Mouse (Mus musculus) liver, embryonic 14.5 days (tissue): ENCODE data around the gene Capn9. TPM values are rescaled to one million over a fixed set of nuclear protein-coding genes. Genes with fewer than 3 reads are reported as not detected.
A peak's percentile ranks its signal among the peaks of the same experiment; 100 is the strongest.

Source experiments
- ATAC-seq: fragments of 200-750 bp; cut with Nextera tagmentation; 2 replicates; pipeline ENCODE4 v1.8.0; 2017; ENCODE audit warnings: moderate number of reproducible peaks, mild to moderate bottlenecking, moderate library complexity; ENCODE audit not compliant: insufficient read depth
- DNase-seq, 3 experiments: peaks; one replicate each; pipeline ENCODE4 v3.0.0-alpha.2; 2012 to 2013; ENCODE audit warnings: low read depth in 3 of 3, low spot score in 3 of 3
- H3K27ac ChIP-seq: fragments of 300-500 bp; sonication (generic); 2 replicates; pipeline ENCODE4 v1.5.1; 2014; ENCODE audit warnings: moderate library complexity, mild to moderate bottlenecking, control low read depth, inconsistent platforms
- H3K27me3 ChIP-seq: fragments of 300-500 bp; sonication (generic); 2 replicates; pipeline ENCODE4 v1.6.1; 2014; ENCODE audit warnings: mild to moderate bottlenecking, low read length, moderate library complexity; ENCODE audit not compliant: control insufficient read depth, insufficient read depth
- H3K36me3 ChIP-seq: fragments of 300-500 bp; sonication (generic); replicated peaks from 2 replicates; pipeline ENCODE4 v1.6.1; 2014; ENCODE audit warnings: low read depth; ENCODE audit not compliant: control insufficient read depth, insufficient read depth
- H3K4me1 ChIP-seq, 2 experiments: fragments of 200-500 bp in 1 of 2; fragments of 300-500 bp in 1 of 2; sonication (generic) in 1 of 2; replicated peaks; 2 replicates each; pipeline ENCODE4 v1.6.1; 2012 to 2014; ENCODE audit warnings: antibody characterized with exemption in 1 of 2, inconsistent platforms in 1 of 2, low read length in 1 of 2; ENCODE audit not compliant: control insufficient read depth in 2 of 2, insufficient read depth in 2 of 2
- H3K4me2 ChIP-seq: fragments of 300-500 bp; sonication (generic); 2 replicates; pipeline ENCODE4 v1.6.1; 2014; ENCODE audit warnings: low read depth, mild to moderate bottlenecking, control low read depth, moderate library complexity
- H3K4me3 ChIP-seq, 2 experiments: fragments of 200-500 bp in 1 of 2; fragments of 300-500 bp in 1 of 2; sonication (generic) in 1 of 2; 2 replicates each; pipeline ENCODE4 v1.5.1; 2012 to 2014; ENCODE audit warnings: low read depth in 2 of 2, low read length in 2 of 2, mild to moderate bottlenecking in 2 of 2, control low read depth in 1 of 2, inconsistent platforms in 1 of 2, moderate library complexity in 1 of 2; ENCODE audit not compliant: insufficient read depth in 1 of 2
- H3K9ac ChIP-seq: fragments of 300-500 bp; sonication (generic); replicated peaks from 2 replicates; pipeline ENCODE4 v1.6.1; 2014; ENCODE audit warnings: mild to moderate bottlenecking, control low read depth, moderate library complexity
- H3K9me3 ChIP-seq: fragments of 300-500 bp; sonication (generic); 2 replicates; pipeline ENCODE4 v1.6.1; 2016; ENCODE audit warnings: low read length, mixed read lengths; ENCODE audit not compliant: control insufficient read depth
- CTCF ChIP-seq: IDR thresholded peaks from 2 replicates; pipeline ENCODE4 v1.5.1; 2016; ENCODE audit warnings: antibody characterized with exemption, low read depth, control low read depth
- EP300 ChIP-seq: IDR thresholded peaks from 2 replicates; pipeline ENCODE4 v1.6.1; 2016; ENCODE audit warnings: antibody characterized with exemption, low read depth
- WGBS: fragments of 180-500 bp; shearing (Covaris S2); extraction: QIAGEN DNeasy Blood & Tissue Kit; methylation state at CpG from one replicate; pipeline ENCODE4 v1.1.7; 2014; ENCODE audit not compliant: insufficient replicate concordance; 5-methylcytosine and 5-hydroxymethylcytosine counted together
- polyA plus RNA-seq, 2 experiments: library from polyadenylated mRNA; depleted of rRNA in 1 of 2; stranded (reverse) in 1 of 2; unstranded in 1 of 2; fragments of >200 nt; fragmentation: Nextera tagmentation in 1 of 2; extraction: Ambion mirVana in 1 of 2; gene quantifications; 2 replicates each; pipeline versions ENCODE4 v1.2.1 to v1.2.3; 2012 to 2014

Gene Capn9
- polyA plus RNA-seq, 2 experiments: not detected

- ATAC-seq: peak; percentile 78
- H3K4me1 ChIP-seq: peaks cover 19 to 35% of the 10 kb centered on the region in 2 experiments
- no peaks in the 10 kb centered on the region for H3K9me3 ChIP-seq
- peak within 1 kb of the TSS; percentile 72 to 78 for H3K4me3 ChIP-seq
- peak within 1 kb of the TSS; percentile 79 for H3K9ac ChIP-seq
- DNase-seq: peak; percentile 33 to 73 (median 68)
- no peaks in the 10 kb centered on the region for H3K27me3 ChIP-seq
- 2% methylated on average over 69 of the region's 69 CpGs for WGBS
- H3K4me2 ChIP-seq: peak within 1 kb of the TSS; percentile 88
- peak within 1 kb of the TSS; percentile 27 for H3K27ac ChIP-seq
- TF ChIP-seq CTCF: no peak; the same call in 1 of the 2 replicates
- no peak for TF ChIP-seq EP300
- H3K36me3 ChIP-seq: no peaks in the 10 kb centered on the region
These were observed 87.4 kb downstream of the Capn9 start, which contains the start of gene 2310022B05Rik for GRCm38 (mm10) chr8:124663112-124663873. Gene 2310022B05Rik, minus strand, starts transcription at chr8:124663369.

DNA sequence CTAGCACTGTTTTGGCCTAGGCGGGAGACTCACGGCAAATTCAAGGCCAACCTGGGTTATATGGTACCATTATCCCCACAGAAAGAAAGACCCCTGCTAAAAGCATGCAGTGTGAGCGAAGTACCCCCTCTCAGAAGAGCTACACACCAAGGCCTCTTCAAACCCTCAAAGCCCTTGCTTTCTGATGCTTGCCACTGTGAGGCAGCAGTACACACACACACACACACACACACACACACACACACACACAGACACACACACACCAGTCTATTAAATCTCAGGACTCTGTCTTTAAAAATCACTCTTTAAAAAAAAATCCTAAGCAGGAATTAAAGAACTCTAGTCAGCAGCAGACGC is 87.9 kb downstream of the Capn9 start:
- DNase-seq (no peak), ATAC-seq (no peak)
- Histone ChIP-seq H3K36me3 (no peaks in the 10 kb centered on the region), H3K4me2 (peak overlapping the region; percentile 88), H3K4me3 (peak overlapping the region; percentile 72 to 78; a peak in 3 of 4 replicates), H3K4me1 (peaks cover 14 to 30% of the 10 kb centered on the region in 2 experiments), H3K9ac (no peak overlapping the region), H3K27me3 (no peaks in the 10 kb centered on the region), H3K9me3 (no peaks in the 10 kb centered on the region), H3K27ac (no peak overlapping the region)
- WGBS: 59% methylated on average over 4 of the region's 4 CpGs
- TF ChIP-seq CTCF (no peak), EP300 (no peak)

GRCm38 (mm10) chr8:124664414-124664813 is 88.5 kb downstream of the Capn9 start:
- ATAC-seq: no peak

More at GRCm38 (mm10) chr8:124664414-124664813, 88.5 kb downstream of the Capn9 start:
- 72% methylated on average over 3 of the region's 3 CpGs for WGBS
- TF ChIP-seq CTCF: no peak
- no peak for TF ChIP-seq EP300
- no peaks in the 10 kb centered on the region for H3K36me3 ChIP-seq
- H3K4me2 ChIP-seq: no peak overlapping the region
- DNase-seq: no peak
- no peaks in the 10 kb centered on the region for H3K9me3 ChIP-seq
- no peaks in the 10 kb centered on the region for H3K27me3 ChIP-seq
- H3K27ac ChIP-seq: no peak overlapping the region
- peaks cover 10 to 25% of the 10 kb centered on the region in 2 experiments for H3K4me1 ChIP-seq
- H3K9ac ChIP-seq: no peak overlapping the region
- H3K4me3 ChIP-seq: no peak overlapping the region

Other genes with a start within 250 kb of the Capn9 start
- 0.14 and 0.18 TPM in 2 replicates for gene Pgbd5, start 136.5 kb upstream of the Capn9 start, polyA plus RNA-seq (2012; rRNA removed)
- gene Pgbd5, start 136.5 kb upstream of the Capn9 start, polyA plus RNA-seq (2014; fragmentation: Nextera tagmentation; extraction: Ambion mirVana): 0.08 and 0.15 TPM in 2 replicates
- 7.4 and 10.0 TPM in 2 replicates for gene Cog2, start 55.3 kb upstream of the Capn9 start, polyA plus RNA-seq (2012; rRNA removed)
- gene Cog2, start 55.3 kb upstream of the Capn9 start, polyA plus RNA-seq (2014; fragmentation: Nextera tagmentation; extraction: Ambion mirVana): 15.0 and 16.9 TPM in 2 replicates
- gene Agt, start 6.4 kb upstream of the Capn9 start, polyA plus RNA-seq (2012; rRNA removed): 63.3 and 73.0 TPM in 2 replicates
- gene Agt, start 6.4 kb upstream of the Capn9 start, polyA plus RNA-seq (2014; fragmentation: Nextera tagmentation; extraction: Ambion mirVana): 94.2 and 94.5 TPM in 2 replicates
- 8.2 and 8.7 TPM in 2 replicates for gene 2310022B05Rik, start 87.3 kb downstream of the Capn9 start, polyA plus RNA-seq (2012; rRNA removed)
- 5.5 and 7.7 TPM in 2 replicates for gene 2310022B05Rik, start 87.3 kb downstream of the Capn9 start, polyA plus RNA-seq (2014; fragmentation: Nextera tagmentation; extraction: Ambion mirVana)
- gene Ttc13, start 145.9 kb downstream of the Capn9 start, polyA plus RNA-seq (2012; rRNA removed): 7.3 and 12.0 TPM in 2 replicates
- 18.3 and 19.4 TPM in 2 replicates for gene Ttc13, start 145.9 kb downstream of the Capn9 start, polyA plus RNA-seq (2014; fragmentation: Nextera tagmentation; extraction: Ambion mirVana)
- 5.5 and 6.0 TPM in 2 replicates for gene Arv1, start 146.0 kb downstream of the Capn9 start, polyA plus RNA-seq (2012; rRNA removed)
- gene Arv1, start 146.0 kb downstream of the Capn9 start, polyA plus RNA-seq (2014; fragmentation: Nextera tagmentation; extraction: Ambion mirVana): 4.2 and 5.1 TPM in 2 replicates
- gene Fam89a, start 175.7 kb downstream of the Capn9 start, polyA plus RNA-seq (2012; rRNA removed): 2.0 and 2.2 TPM in 2 replicates
- 2.5 and 2.7 TPM in 2 replicates for gene Fam89a, start 175.7 kb downstream of the Capn9 start, polyA plus RNA-seq (2014; fragmentation: Nextera tagmentation; extraction: Ambion mirVana)
- 0.03 and 0.11 TPM in 2 replicates for gene Trim67, start 217.0 kb downstream of the Capn9 start, polyA plus RNA-seq (2012; rRNA removed)
- gene Trim67, start 217.0 kb downstream of the Capn9 start, polyA plus RNA-seq (2014; fragmentation: Nextera tagmentation; extraction: Ambion mirVana): 0.03 and 0.05 TPM in 2 replicates